In genomic region chr1:81087485-81087884, GRCm38 (mm10) we compare ENCODE assay signal across 22 mouse cellular contexts. TPM values are rescaled to one million over a fixed set of nuclear protein-coding genes. Genes with fewer than 3 reads are reported as not detected.
"Had no signal": no experiment of that assay in that cellular context is flagged by ENCODE, and none has a peak within 500 bp of the region (broad histone marks: within the 10 kb centered on the region; RNA-seq: fewer than 3 reads in every experiment).

No protein-coding gene starts in this region.

- DNase-seq: kidney, postnatal 14 days; kidney, postnatal 4 days; liver, postnatal 0 days; lung, embryonic 14.5 days; right cerebral cortex, adult 18-20 months; right cerebral cortex, postnatal 14 days; right cerebral cortex, postnatal 4 days; thymus, adult 2 months; thymus, postnatal 14 days; thymus, postnatal 4 days had no signal

- H3K4me1 ChIP-seq: limb, embryonic 12.5 days; limb, embryonic 15.5 days; midbrain, embryonic 12.5 days; neural tube, embryonic 12.5 days had no signal

- ATAC-seq: liver, postnatal 0 days; lung, postnatal 0 days; midbrain, embryonic 15.5 days had no signal

- H3K9me3 ChIP-seq: limb, embryonic 12.5 days; limb, embryonic 15.5 days; midbrain, embryonic 12.5 days; midbrain, embryonic 15.5 days; neural tube, embryonic 12.5 days; neural tube, embryonic 15.5 days had no signal

- H3K4me2 ChIP-seq: limb, embryonic 12.5 days; limb, embryonic 15.5 days; liver, embryonic 11.5 days; lung, embryonic 14.5 days; midbrain, embryonic 12.5 days; midbrain, embryonic 15.5 days; neural tube, embryonic 12.5 days; neural tube, embryonic 15.5 days had no signal

- H3K27ac ChIP-seq: limb, embryonic 12.5 days; limb, embryonic 15.5 days; liver, embryonic 14.5 days; macrophage; midbrain, embryonic 12.5 days; midbrain, embryonic 15.5 days; neural tube, embryonic 12.5 days; neural tube, embryonic 15.5 days; stomach, postnatal 0 days had no signal

- H3K36me3 ChIP-seq: limb, embryonic 12.5 days; limb, embryonic 15.5 days; midbrain, embryonic 12.5 days; midbrain, embryonic 15.5 days; neural tube, embryonic 12.5 days; neural tube, embryonic 15.5 days had no signal

- H3K9ac ChIP-seq: limb, embryonic 12.5 days; limb, embryonic 15.5 days; liver, embryonic 14.5 days; liver, postnatal 0 days; lung, embryonic 14.5 days; midbrain, embryonic 12.5 days; midbrain, embryonic 15.5 days; neural tube, embryonic 12.5 days; neural tube, embryonic 15.5 days had no signal

- H3K4me3 ChIP-seq: limb, embryonic 12.5 days; limb, embryonic 15.5 days; midbrain, embryonic 12.5 days; midbrain, embryonic 15.5 days; neural tube, embryonic 12.5 days; neural tube, embryonic 15.5 days had no signal

- H3K27me3 ChIP-seq: limb, embryonic 12.5 days; limb, embryonic 15.5 days; midbrain, embryonic 12.5 days; midbrain, embryonic 15.5 days; neural tube, embryonic 12.5 days; neural tube, embryonic 15.5 days had no signal

RNA-seq across cellular contexts. Expression of gene Nyap2, which starts 10.7 kb away (rescaled TPM):
- total RNA-seq: megakaryocyte, adult 5-6 weeks had no signal
- polyA plus RNA-seq: liver, embryonic 11.5 days; liver, embryonic 14.5 days; liver, postnatal 0 days; lung, embryonic 14.5 days; lung, postnatal 0 days had no signal
